Mouse (Mus musculus) embryonic facial prominence, embryonic 15.5 days (tissue): ENCODE measurements at regions not wholly inside any gene's neighbourhood (a gene's known extent, or its start where the extent isn't known, plus 50 kb on each side); places are given as distances from the start of the nearest gene placed in this dataset.

Source experiments
- ATAC-seq: fragments of 200-750 bp; cut with Nextera tagmentation; 2 replicates; pipeline ENCODE4 v1.8.0; 2017; ENCODE audit warnings: low read depth, moderate TSS enrichment; ENCODE audit not compliant: insufficient number of reproducible peaks, low FRiP score, low TSS enrichment
- H3K27ac ChIP-seq: fragments of 300-500 bp; sonication (generic); replicated peaks from 2 replicates; pipeline ENCODE4 v1.5.1; 2015; ENCODE audit warnings: mild to moderate bottlenecking, inconsistent platforms
- H3K27me3 ChIP-seq: fragments of 300-500 bp; sonication (generic); 2 replicates; pipeline ENCODE4 v1.6.1; 2015; ENCODE audit warnings: inconsistent platforms
- H3K36me3 ChIP-seq: fragments of 300-500 bp; sonication (generic); 2 replicates; pipeline ENCODE4 v1.6.1; 2015; ENCODE audit warnings: mild to moderate bottlenecking, inconsistent platforms
- H3K4me1 ChIP-seq: fragments of 300-500 bp; sonication (generic); 2 replicates; pipeline ENCODE4 v1.6.1; 2015; ENCODE audit warnings: inconsistent platforms
- H3K4me2 ChIP-seq: fragments of 300-500 bp; sonication (generic); replicated peaks from 2 replicates; pipeline ENCODE4 v1.6.1; 2015; ENCODE audit warnings: mild to moderate bottlenecking, inconsistent platforms
- H3K4me3 ChIP-seq: fragments of 300-500 bp; sonication (generic); replicated peaks from 2 replicates; pipeline ENCODE4 v1.5.1; 2015; ENCODE audit warnings: mild to moderate bottlenecking, inconsistent platforms
- H3K9ac ChIP-seq: fragments of 300-500 bp; sonication (generic); 2 replicates; pipeline ENCODE4 v1.6.1; 2015; ENCODE audit warnings: inconsistent platforms
- H3K9me3 ChIP-seq: fragments of 300-500 bp; sonication (generic); replicated peaks from 2 replicates; pipeline ENCODE4 v1.6.1; 2016; ENCODE audit warnings: inconsistent platforms
- WGBS: fragments of 180-500 bp; shearing (Covaris S2); methylation state at CpG from one replicate; pipeline ENCODE4 v1.1.7; 2015; 5-methylcytosine and 5-hydroxymethylcytosine counted together

GRCm38 (mm10) chr2:92682256-92682655, 82.7 kb downstream of the Chst1 start:
- no peak for ATAC-seq
- no peak overlapping the region for H3K9ac ChIP-seq
- H3K9me3 ChIP-seq, result no peaks in the 10 kb centered on the region
- H3K27ac ChIP-seq, result no peak overlapping the region
- WGBS, result 95% methylated on average over 9 of the region's 9 CpGs
- H3K27me3 ChIP-seq, result no peaks in the 10 kb centered on the region
- H3K4me1 ChIP-seq, result no peaks in the 10 kb centered on the region
- no peaks in the 10 kb centered on the region for H3K36me3 ChIP-seq
- no peak overlapping the region for H3K4me2 ChIP-seq
- H3K4me3 ChIP-seq, result no peak overlapping the region

GRCm38 (mm10) chr2:92687702-92688101, 88.2 kb downstream of the Chst1 start:
- Histone ChIP-seq H3K4me1 (no peaks in the 10 kb centered on the region), H3K9me3 (no peaks in the 10 kb centered on the region), H3K27me3 (no peaks in the 10 kb centered on the region), H3K4me3 (no peak overlapping the region), H3K27ac (no peak overlapping the region), H3K9ac (no peak overlapping the region), H3K4me2 (no peak overlapping the region), H3K36me3 (no peaks in the 10 kb centered on the region)
- WGBS, result 13% methylated on average over 1 of the region's 1 CpGs
- ATAC-seq, result no peak

GRCm38 (mm10) chr2:92689203-92689602, 89.7 kb downstream of the Chst1 start:
- H3K27me3 ChIP-seq, result no peaks in the 10 kb centered on the region
- H3K4me2 ChIP-seq, result no peak overlapping the region
- no peak overlapping the region for H3K27ac ChIP-seq
- H3K4me1 ChIP-seq, result no peaks in the 10 kb centered on the region
- H3K4me3 ChIP-seq, result no peak overlapping the region
- H3K9ac ChIP-seq, result no peak overlapping the region
- no peaks in the 10 kb centered on the region for H3K36me3 ChIP-seq
- WGBS, result 39% methylated on average over 2 of the region's 2 CpGs
- H3K9me3 ChIP-seq, result no peaks in the 10 kb centered on the region
- ATAC-seq, result no peak

GRCm38 (mm10) chr2:92690304-92690703, 90.8 kb downstream of the Chst1 start:
- H3K9ac ChIP-seq, result no peak overlapping the region
- no peaks in the 10 kb centered on the region for H3K4me1 ChIP-seq
- no peak overlapping the region for H3K4me2 ChIP-seq
- no peak overlapping the region for H3K4me3 ChIP-seq
- no peak for ATAC-seq
- 78% methylated on average over 2 of the region's 2 CpGs for WGBS
- H3K9me3 ChIP-seq, result no peaks in the 10 kb centered on the region
- H3K27me3 ChIP-seq, result no peaks in the 10 kb centered on the region
- no peaks in the 10 kb centered on the region for H3K36me3 ChIP-seq
- no peak overlapping the region for H3K27ac ChIP-seq

GRCm38 (mm10) chr2:92691438-92691837, 91.9 kb downstream of the Chst1 start:
- Histone ChIP-seq H3K9ac (no peak overlapping the region), H3K27ac (no peak overlapping the region), H3K4me1 (no peaks in the 10 kb centered on the region), H3K9me3 (no peaks in the 10 kb centered on the region), H3K4me2 (no peak overlapping the region), H3K27me3 (no peaks in the 10 kb centered on the region), H3K36me3 (no peaks in the 10 kb centered on the region), H3K4me3 (no peak overlapping the region)
- ATAC-seq, result no peak
- WGBS, result 76% methylated on average over 2 of the region's 2 CpGs

- no peak overlapping the region for H3K27ac ChIP-seq
- H3K4me3 ChIP-seq, result no peak overlapping the region
- no peak for ATAC-seq
- no peaks in the 10 kb centered on the region for H3K9me3 ChIP-seq
- H3K27me3 ChIP-seq, result no peaks in the 10 kb centered on the region
- 62% methylated on average over 1 of the region's 1 CpGs for WGBS
- H3K9ac ChIP-seq, result no peak overlapping the region
- no peak overlapping the region for H3K4me2 ChIP-seq
- H3K4me1 ChIP-seq, result no peaks in the 10 kb centered on the region
- no peaks in the 10 kb centered on the region for H3K36me3 ChIP-seq
Measured at GRCm38 (mm10) chr2:92692623-92693022, 93.1 kb downstream of the Chst1 start.

- ATAC-seq, result no peak
- no peaks in the 10 kb centered on the region for H3K4me1 ChIP-seq
- no peak overlapping the region for H3K9ac ChIP-seq
- no peaks in the 10 kb centered on the region for H3K9me3 ChIP-seq
- H3K4me3 ChIP-seq, result no peak overlapping the region
- H3K27me3 ChIP-seq, result no peaks in the 10 kb centered on the region
- no peaks in the 10 kb centered on the region for H3K36me3 ChIP-seq
- H3K4me2 ChIP-seq, result no peak overlapping the region
- no peak overlapping the region for H3K27ac ChIP-seq
Measured at GRCm38 (mm10) chr2:92693024-92693423, 93.5 kb downstream of the Chst1 start.

GRCm38 (mm10) chr2:92694797-92695196, 95.3 kb downstream of the Chst1 start:
- Histone ChIP-seq H3K9ac (no peak overlapping the region), H3K27ac (no peak overlapping the region), H3K36me3 (no peaks in the 10 kb centered on the region), H3K4me2 (no peak overlapping the region), H3K4me3 (no peak overlapping the region), H3K4me1 (no peaks in the 10 kb centered on the region), H3K9me3 (no peaks in the 10 kb centered on the region), H3K27me3 (no peaks in the 10 kb centered on the region)
- no peak for ATAC-seq
- WGBS, result 72% methylated on average over 2 of the region's 2 CpGs

GRCm38 (mm10) chr2:92695869-92696268, 96.4 kb downstream of the Chst1 start:
- H3K36me3 ChIP-seq, result no peaks in the 10 kb centered on the region
- ATAC-seq, result no peak
- H3K9ac ChIP-seq, result no peak overlapping the region
- no peak overlapping the region for H3K4me3 ChIP-seq
- H3K4me2 ChIP-seq, result no peak overlapping the region
- no peaks in the 10 kb centered on the region for H3K9me3 ChIP-seq
- H3K27ac ChIP-seq, result no peak overlapping the region
- H3K27me3 ChIP-seq, result no peaks in the 10 kb centered on the region
- H3K4me1 ChIP-seq, result no peaks in the 10 kb centered on the region
- WGBS, result 35% methylated on average over 3 of the region's 3 CpGs

- Histone ChIP-seq H3K9me3 (no peaks in the 10 kb centered on the region), H3K4me1 (no peaks in the 10 kb centered on the region), H3K36me3 (no peaks in the 10 kb centered on the region), H3K27ac (no peak overlapping the region), H3K4me2 (no peak overlapping the region), H3K9ac (no peak overlapping the region), H3K4me3 (no peak overlapping the region), H3K27me3 (no peaks in the 10 kb centered on the region)
- WGBS, result 59% methylated on average over 5 of the region's 5 CpGs
- no peak for ATAC-seq
Measured at GRCm38 (mm10) chr2:92697721-92698120, 98.2 kb downstream of the Chst1 start.

GRCm38 (mm10) chr2:92699360-92699759, 99.9 kb downstream of the Chst1 start:
- 62% methylated on average over 6 of the region's 6 CpGs for WGBS
- no peaks in the 10 kb centered on the region for H3K4me1 ChIP-seq
- no peak overlapping the region for H3K27ac ChIP-seq
- no peaks in the 10 kb centered on the region for H3K9me3 ChIP-seq
- H3K4me2 ChIP-seq, result no peak overlapping the region
- H3K9ac ChIP-seq, result no peak overlapping the region
- no peak overlapping the region for H3K4me3 ChIP-seq
- H3K36me3 ChIP-seq, result no peaks in the 10 kb centered on the region
- no peak for ATAC-seq
- no peaks in the 10 kb centered on the region for H3K27me3 ChIP-seq

GRCm38 (mm10) chr2:92704035-92704434, 104.5 kb downstream of the Chst1 start:
- H3K4me3 ChIP-seq, result no peak overlapping the region
- ATAC-seq, result no peak
- no peak overlapping the region for H3K4me2 ChIP-seq
- 38% methylated on average over 3 of the region's 3 CpGs for WGBS
- no peak overlapping the region for H3K9ac ChIP-seq
- no peaks in the 10 kb centered on the region for H3K27me3 ChIP-seq
- no peaks in the 10 kb centered on the region for H3K36me3 ChIP-seq
- H3K9me3 ChIP-seq, result no peaks in the 10 kb centered on the region
- no peak overlapping the region for H3K27ac ChIP-seq
- H3K4me1 ChIP-seq, result no peaks in the 10 kb centered on the region
